Mouse (Mus musculus) duodenum, adult 2 months (tissue): Measurements from ENCODE around the gene Slc6a2. TPM values are rescaled to one million over a fixed set of nuclear protein-coding genes. Genes with fewer than 3 reads are reported as not detected.

Source experiments
- polyA plus RNA-seq: library from polyadenylated mRNA; depleted of rRNA; stranded (reverse); fragments of >200 nt; gene quantifications from 2 replicates; pipeline ENCODE4 v1.2.3, GENCODE M21; 2012; ENCODE audit warnings: low replicate concordance; rRNA removed

Gene Slc6a2
- 0.06 TPM in 1 of 2 replicates, not detected in the other for polyA plus RNA-seq

DNA sequence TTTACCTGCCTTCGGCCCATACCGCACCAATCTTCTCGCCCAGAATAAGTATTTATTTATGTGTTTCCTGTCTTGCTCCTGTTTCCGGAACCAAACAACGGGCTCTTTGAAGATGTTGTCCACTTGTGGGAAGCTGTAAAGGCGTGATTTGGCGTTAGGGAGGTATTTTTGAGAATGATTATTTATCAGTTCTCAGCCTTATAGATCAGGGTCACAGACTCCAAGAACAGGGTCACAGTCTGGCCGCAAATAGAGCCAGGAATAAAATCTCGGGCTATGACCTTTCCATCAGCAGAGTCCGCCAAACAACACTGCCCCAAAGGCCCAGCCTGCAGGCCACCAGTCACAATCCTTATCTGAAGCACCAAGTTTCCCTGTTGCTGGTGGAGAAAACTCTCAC is at the start of gene Slc6a2:
TSS of gene Slc6a2 (plus strand) at position 301 of the 400 bp plus-strand sequence.

DNA sequence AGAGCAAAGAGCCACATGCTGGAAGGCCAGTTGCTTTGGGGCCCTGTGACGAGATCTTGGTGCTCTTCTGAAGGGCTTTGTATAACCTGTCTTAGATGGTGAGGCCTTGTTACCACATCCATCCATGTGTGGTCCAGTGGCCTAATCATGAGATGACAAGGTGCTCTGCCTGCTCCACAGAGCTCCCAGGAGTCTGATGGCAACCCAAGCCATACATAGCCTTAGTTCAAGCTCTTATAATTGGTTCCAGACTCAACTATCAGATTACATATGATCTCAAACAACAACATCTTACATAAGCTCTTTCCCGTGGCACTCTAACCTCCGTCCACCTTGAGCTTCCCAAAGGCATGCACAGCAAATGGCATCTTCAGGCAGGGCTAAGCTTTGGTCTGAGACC is 88.2 kb downstream of the Slc6a2 start, which contains the start of gene Ces1a:
TSS of gene Ces1a (minus strand) at position 101 of the 400 bp plus-strand sequence.

Other genes starting within 250 kb of the Slc6a2 start
- gene Mmp2, start 132.8 kb upstream of the Slc6a2 start, polyA plus RNA-seq: 28.1 and 38.5 TPM in 2 replicates
- gene Lpcat2, start 104.7 kb upstream of the Slc6a2 start, polyA plus RNA-seq: 3.1 and 3.6 TPM in 2 replicates
- gene Capns2, start 58.7 kb upstream of the Slc6a2 start, polyA plus RNA-seq: not detected in 2 replicates
- not detected in 2 replicates for gene Ces1a, start 88.1 kb downstream of the Slc6a2 start, polyA plus RNA-seq
- not detected in 2 replicates for gene Ces1b, start 119.9 kb downstream of the Slc6a2 start, polyA plus RNA-seq
- 0.13 and 0.53 TPM in 2 replicates for gene Ces1c, start 171.2 kb downstream of the Slc6a2 start, polyA plus RNA-seq
- 5.6 and 6.9 TPM in 2 replicates for gene Ces1d, start 237.8 kb downstream of the Slc6a2 start, polyA plus RNA-seq